Mouse (Mus musculus): Measurements from ENCODE around the gene Srgn. TPM values are rescaled to one million over a fixed set of nuclear protein-coding genes. Genes with fewer than 3 reads are reported as not detected.

Srgn gene
- 19.5 and 27.3 TPM in 2 replicates for polyA plus RNA-seq (2012; rRNA removed)

DNA sequence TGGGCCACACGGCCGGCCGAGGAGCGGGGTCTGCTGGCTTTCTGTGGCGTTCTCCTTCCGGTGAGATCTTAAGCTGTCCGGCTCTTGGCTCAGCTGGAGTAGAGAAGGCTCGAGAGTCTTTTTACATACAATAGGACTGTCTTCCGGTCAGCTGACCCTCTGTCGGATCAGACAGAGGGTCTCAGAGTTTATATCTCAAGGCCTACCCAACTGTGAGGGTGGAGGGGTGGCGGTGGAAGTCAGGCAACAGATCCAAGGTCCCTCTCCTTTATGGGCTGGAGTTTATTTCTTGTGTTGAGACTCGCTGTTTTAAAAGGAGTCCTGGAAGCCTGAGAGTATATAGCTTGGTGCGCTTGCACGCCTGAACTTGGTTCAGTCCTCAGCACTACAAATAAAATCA lies at the start of gene Srgn:
Srgn (minus strand) TSS at position 101 of the 400 bp plus-strand sequence.
- WGBS: 80% methylated on average over 14 of the region's 14 CpGs
- DNase-seq (ENCODE audit: low read depth, low spot score): no peak

DNA sequence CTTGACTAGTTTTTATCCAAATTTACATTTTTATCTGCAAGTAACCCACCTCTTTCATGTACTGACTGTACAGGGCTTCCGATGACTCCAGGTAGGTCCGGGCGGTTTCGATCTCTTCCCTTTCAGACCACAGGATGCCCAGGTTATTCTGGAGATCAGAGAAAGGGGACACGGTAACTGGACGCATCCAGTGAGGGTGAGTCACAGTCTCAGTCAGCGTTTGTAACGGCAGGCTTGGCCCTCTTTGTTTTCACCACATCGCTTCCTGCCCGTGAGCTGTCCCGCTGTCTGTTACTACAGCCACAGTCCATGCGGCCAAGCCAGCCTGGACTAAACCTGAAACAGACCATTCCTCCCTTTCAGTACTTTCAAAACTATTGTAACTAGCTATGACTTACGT lies 47.8 kb upstream of the Srgn start:
- no peak for DNase-seq (ENCODE audit: low read depth, low spot score)

DNA sequence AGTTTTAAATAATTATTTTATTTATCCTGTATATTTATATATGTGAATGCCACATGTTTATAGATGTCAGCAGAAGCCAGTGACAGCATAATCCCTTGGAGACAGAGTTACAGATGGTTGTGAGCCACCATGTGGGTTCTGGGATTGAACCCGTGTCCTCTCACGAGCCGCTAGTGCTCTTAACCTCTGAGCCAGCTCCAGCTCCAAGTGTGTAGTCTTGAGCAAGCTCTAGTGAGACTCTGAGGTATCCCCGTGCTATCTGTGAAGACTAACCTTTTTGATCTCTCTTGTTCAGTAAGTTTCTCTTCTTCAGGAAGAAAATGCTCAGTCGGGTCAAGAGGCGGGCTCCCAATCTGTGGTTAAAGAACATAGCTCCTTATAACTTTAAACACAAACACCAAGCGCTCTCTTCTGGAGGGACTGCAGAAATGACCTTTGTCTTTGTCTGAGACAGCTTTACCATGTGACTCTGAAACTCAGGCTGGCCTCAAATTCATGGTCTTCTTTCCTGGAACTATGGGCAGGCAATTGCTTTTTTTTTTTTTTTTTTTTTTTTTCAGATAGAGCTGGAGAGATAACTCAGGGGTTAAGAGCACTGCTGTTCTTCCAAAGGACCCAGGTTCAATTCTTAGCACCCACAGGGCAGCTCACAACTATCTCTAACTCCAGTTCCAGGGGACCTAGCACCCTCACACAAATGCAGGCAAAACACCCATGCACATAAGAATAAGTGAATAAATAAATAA lies 43.0 kb upstream of the Srgn start:
- WGBS: 85% methylated on average over 7 of the region's 7 CpGs
- no peak for DNase-seq (ENCODE audit: low read depth, low spot score)

More for the DNA sequence above, 47.8 kb upstream of the Srgn start:
- WGBS: 92% methylated on average over 13 of the region's 13 CpGs

- 88% methylated on average over 4 of the region's 4 CpGs for WGBS
- no peak for DNase-seq (ENCODE audit: low read depth, low spot score)
These were observed 41.6 kb upstream of the Srgn start for GRCm38 (mm10) chr10:62568861-62569260.

- no peak for DNase-seq (ENCODE audit: low read depth, low spot score)
- 82% methylated on average over 1 of the region's 1 CpGs for WGBS
These were observed 30.5 kb upstream of the Srgn start for GRCm38 (mm10) chr10:62557736-62558135.

DNA sequence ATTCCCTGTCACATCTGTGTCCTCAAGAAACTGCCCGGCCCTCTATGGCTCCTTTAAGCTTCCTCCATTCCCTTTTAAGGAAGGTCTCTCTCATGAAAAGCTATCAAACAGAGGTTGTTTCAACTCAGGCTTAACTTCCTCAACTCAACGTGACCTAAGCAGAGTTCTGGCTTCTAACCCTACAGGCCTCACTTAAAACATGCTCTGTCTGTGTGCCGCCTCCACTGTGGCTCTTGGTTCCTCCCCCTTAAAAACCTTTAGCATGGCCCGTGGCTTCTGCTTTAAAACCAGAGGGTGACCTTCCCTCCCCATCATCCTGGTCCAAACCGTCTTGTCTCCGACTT lies 29.3 kb upstream of the Srgn start:
- WGBS: 80% methylated on average over 6 of the region's 6 CpGs

DNA sequence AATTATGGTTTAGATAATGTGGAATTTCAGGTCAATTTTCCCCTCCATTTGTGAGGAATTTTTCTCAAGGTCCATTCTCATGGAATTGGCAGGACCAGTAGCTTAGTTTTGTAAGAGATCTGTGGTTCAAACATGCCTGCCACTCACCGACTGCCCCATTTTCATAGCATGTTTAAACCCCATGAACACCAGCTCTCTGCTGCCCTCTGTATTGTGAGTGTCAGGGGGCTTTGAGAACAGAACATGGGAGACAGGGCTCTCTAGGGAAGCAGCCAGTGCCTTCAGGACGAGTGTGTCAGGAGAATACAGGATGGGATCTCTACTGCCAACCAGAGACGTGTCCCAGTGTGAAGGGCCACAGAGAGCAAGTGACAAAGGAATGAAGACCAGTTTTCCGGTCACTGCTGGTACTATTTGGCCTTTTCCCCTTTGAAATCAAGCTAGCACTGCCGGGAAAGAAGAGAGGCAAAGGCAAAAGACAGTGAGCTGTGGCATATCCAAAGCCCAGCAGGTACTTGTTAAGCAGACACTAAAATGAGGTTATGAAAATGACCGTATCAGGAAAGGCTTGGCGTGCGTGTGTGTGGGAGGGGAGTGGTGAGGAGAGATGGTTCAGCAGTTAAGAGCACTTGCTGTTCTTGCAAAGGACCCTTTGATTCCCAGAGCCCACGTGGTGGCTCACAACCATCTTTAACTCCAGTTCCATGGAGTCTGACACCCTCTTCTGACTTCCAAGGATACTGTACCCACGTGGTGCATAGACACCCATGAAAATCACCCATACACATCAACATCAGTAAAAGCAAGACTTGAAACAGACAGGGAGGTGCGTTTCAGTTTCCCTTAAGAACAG lies 28.7 kb upstream of the Srgn start:
- no peak for DNase-seq (ENCODE audit: low read depth, low spot score)
- WGBS: 75% methylated on average over 11 of the region's 11 CpGs

More for the DNA sequence above, 29.3 kb upstream of the Srgn start:
- DNase-seq (ENCODE audit: low read depth, low spot score): no peak

DNA sequence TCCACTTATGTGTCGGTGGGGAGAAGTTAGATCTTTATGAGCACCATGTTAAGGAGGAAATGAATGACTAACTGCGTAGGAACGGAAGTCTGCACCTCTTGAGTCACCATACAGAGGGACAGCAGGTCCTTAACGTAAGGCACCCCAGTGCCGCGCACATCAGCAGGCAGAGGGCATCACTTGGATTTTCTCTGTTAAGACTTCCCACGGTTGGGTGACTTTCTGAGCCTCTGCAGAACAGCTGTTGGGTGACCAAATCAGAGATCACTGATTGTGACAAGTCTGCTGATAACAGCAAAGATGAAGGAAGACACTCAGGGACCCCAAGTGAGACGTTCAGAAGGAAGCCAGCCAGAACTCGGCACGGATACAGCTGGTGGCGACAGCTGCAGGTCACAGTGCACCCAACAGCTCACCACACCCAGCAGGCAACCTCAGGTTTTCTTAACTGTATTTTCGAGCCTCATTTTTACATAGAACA lies 26.4 kb upstream of the Srgn start:
- no peak for DNase-seq (ENCODE audit: low read depth, low spot score)
- 72% methylated on average over 12 of the region's 12 CpGs for whole genome bisulfite sequencing

- WGBS: 81% methylated on average over 7 of the region's 7 CpGs
- no peak for DNase-seq (ENCODE audit: low read depth, low spot score)
These were observed 23.6 kb upstream of the Srgn start for GRCm38 (mm10) chr10:62550787-62551300.

DNA sequence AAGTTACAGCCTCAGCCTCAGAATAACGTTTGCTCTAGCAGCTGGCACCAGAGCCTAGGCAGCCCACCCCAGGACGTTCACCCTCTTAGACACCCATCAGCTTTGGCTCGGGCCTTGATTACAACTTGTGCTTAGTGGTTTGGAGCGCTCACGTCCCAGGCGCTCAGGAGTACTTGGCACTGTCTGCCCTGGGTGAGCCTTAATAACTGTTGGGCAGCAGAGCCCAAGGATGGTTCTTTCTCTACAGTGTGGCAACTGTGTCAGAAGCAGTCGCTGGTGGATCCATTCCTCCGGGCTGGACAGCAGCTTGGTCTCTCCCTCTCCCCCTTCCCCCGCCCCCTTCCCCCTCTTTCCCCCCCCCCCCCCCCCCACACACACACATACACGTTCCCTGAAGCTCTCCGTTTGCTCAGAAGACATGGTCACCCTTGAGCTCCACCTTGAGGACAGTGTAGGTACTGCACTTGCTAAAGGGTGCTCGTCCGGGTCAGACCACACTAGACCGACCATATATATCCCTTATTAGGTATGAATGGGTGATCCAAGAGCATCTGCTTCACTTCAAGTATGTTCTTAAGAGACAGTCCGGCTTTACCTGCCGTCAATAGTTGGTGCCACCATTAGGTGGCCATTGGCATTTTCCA lies 22.4 kb upstream of the Srgn start:
- WGBS: 16% methylated on average over 16 of the region's 16 CpGs
- DNase-seq (ENCODE audit: low read depth, low spot score): peak; percentile 35

DNA sequence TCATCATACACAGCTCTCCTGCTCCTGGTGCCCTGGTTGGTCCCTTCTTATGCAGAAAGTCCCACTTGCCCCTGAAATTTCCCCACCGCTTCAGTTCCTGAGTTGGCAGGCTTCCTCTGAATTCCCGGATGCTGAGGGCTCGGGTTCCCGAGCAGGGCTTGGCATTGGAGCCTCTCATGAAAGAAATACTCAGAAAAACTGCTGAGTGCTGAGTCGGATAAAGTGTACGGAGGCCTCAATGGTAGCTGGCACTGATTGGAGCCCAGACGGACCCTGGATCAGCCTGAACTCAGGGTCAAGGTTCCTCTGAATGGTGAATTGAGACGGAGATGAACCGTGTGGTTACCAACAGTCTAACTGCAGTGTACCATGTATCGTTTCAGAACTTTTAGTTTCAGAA lies 19.2 kb upstream of the Srgn start:
- WGBS: 71% methylated on average over 10 of the region's 10 CpGs
- no peak for DNase-seq (ENCODE audit: low read depth, low spot score)

DNA sequence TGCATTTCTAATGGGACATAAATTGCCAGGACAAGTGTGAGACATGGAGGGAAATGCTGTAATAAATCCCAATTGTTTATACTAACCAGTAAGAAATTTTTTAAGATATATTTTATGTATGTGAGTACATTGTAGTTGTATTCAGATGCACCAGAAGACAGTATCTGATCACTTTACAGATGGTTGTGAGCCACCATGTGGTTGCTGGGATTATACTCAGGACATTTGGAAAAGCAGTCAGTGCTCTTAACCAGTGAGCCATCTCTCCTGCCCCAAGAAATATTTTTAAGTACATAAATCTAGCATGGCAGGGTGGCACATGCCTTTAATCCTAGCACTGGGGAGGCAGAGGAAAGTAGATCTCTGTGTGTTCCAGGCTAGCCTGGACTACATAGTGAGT lies 18.5 kb upstream of the Srgn start:
- no peak for DNase-seq (ENCODE audit: low read depth, low spot score)

DNA sequence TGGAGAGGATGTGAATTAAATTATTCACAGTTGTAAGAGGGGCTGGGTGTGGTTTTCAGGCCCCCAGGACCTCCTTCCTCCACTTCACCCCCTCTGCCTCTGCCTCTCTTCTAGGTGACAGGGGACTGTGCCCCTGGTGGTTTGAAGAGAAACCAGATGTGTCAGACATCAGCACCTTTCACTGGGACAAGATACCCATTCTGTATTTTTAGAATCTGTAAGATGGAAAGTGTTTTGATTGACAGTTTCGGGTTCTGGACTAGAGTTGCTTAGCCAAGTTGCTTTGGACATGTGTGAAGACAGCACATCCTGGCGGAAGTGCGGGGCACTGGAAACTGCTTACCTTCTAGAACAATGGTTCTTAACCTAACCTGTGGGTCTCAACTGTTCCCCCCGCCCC lies 17.1 kb upstream of the Srgn start:
- WGBS: 75% methylated on average over 4 of the region's 4 CpGs
- no peak for DNase-seq (ENCODE audit: low read depth, low spot score)

GRCm38 (mm10) chr10:62543399-62543808 lies 16.2 kb upstream of the Srgn start:
- DNase-seq (ENCODE audit: low read depth, low spot score): no peak
- WGBS: 74% methylated on average over 12 of the region's 12 CpGs

- no peak for DNase-seq (ENCODE audit: low read depth, low spot score)
- WGBS: 82% methylated on average over 8 of the region's 8 CpGs
These were observed 15.7 kb upstream of the Srgn start for GRCm38 (mm10) chr10:62542928-62543327.

DNA sequence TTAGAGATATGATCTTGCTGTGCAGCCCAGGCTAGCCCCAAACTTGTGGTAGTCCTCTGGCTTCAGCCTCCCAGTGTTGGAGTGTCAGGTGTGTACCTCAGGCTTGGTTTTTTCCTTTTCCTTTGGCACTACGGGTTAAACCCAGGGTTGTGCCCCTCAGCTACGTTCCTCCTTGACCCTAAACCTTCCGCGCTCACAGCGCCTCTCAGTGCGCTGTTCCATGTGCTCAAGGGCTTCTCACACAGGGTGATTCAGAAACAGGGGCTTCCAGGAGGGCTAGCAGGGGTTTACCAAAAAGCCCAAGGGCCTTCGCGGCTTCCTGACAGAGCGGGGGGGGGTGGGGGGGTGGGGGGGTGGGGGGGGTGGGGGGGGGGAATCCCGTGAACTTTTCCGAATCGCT lies 15.3 kb upstream of the Srgn start:
- no peak for DNase-seq (ENCODE audit: low read depth, low spot score)
- WGBS: 84% methylated on average over 12 of the region's 12 CpGs

GRCm38 (mm10) chr10:62541499-62541898 lies 14.2 kb upstream of the Srgn start:
- 87% methylated on average over 12 of the region's 12 CpGs for WGBS
- DNase-seq (ENCODE audit: low read depth, low spot score): no peak

GRCm38 (mm10) chr10:62540800-62541199 lies 13.5 kb upstream of the Srgn start:
- no peak for DNase-seq (ENCODE audit: low read depth, low spot score)
- 55% methylated on average over 3 of the region's 3 CpGs for WGBS

GRCm38 (mm10) chr10:62534509-62534908 lies 7.3 kb upstream of the Srgn start:
- 82% methylated on average over 7 of the region's 7 CpGs for WGBS
- DNase-seq (ENCODE audit: low read depth, low spot score): no peak

GRCm38 (mm10) chr10:62532832-62533231 lies 5.6 kb upstream of the Srgn start:
- 16% methylated on average over 2 of the region's 2 CpGs for WGBS
- no peak for DNase-seq (ENCODE audit: low read depth, low spot score)
